Mouse (Mus musculus): ENCODE results near the gene Mmp11. TPM values are rescaled to one million over a fixed set of nuclear protein-coding genes. Genes with fewer than 3 reads are reported as not detected.
"Not testable (repeated sequence)": the region's sequence is repeated elsewhere in the genome, so short reads cannot be mapped to it uniquely, and the experiment has no call there.

Mmp11 gene
- total RNA-seq, 1 experiment from 2014 or later = 9.5 TPM

- DNase-seq = no peak
These were observed 40.1 kb downstream of the Mmp11 start for GRCm38 (mm10) chr10:75896208-75896607.

- no peak for DNase-seq
These were observed 40.6 kb downstream of the Mmp11 start for GRCm38 (mm10) chr10:75895730-75896129.

- DNase-seq = no peak
These were observed 41.7 kb downstream of the Mmp11 start for GRCm38 (mm10) chr10:75894601-75895000.

- peak; percentile 94 for DNase-seq
These were observed 43.1 kb downstream of the Mmp11 start, which contains the start of gene Derl3 for GRCm38 (mm10) chr10:75893089-75893750. Gene Derl3 (plus strand): TSS chr10:75893413.

- no peak for DNase-seq
These were observed 46.7 kb downstream of the Mmp11 start for GRCm38 (mm10) chr10:75889406-75890153.

- not testable (repeated sequence) for DNase-seq
These were observed 48.8 kb downstream of the Mmp11 start for GRCm38 (mm10) chr10:75887504-75887903.

GRCm38 (mm10) chr10:75884742-75885141 is 51.6 kb downstream of the Mmp11 start:
- DNase-seq = no peak

- DNase-seq = peak; percentile 72
These were observed 53.1 kb downstream of the Mmp11 start for GRCm38 (mm10) chr10:75883232-75883552.

GRCm38 (mm10) chr10:75882433-75883231 is 53.7 kb downstream of the Mmp11 start:
- DNase-seq = no peak

- DNase-seq = no peak
These were observed 54.5 kb downstream of the Mmp11 start for GRCm38 (mm10) chr10:75881578-75882432.

- no peak for DNase-seq
These were observed 55.3 kb downstream of the Mmp11 start for GRCm38 (mm10) chr10:75880771-75881577.

- DNase-seq = no peak
These were observed 55.9 kb downstream of the Mmp11 start for GRCm38 (mm10) chr10:75880351-75880750.

- DNase-seq = no peak
These were observed 57.5 kb downstream of the Mmp11 start for GRCm38 (mm10) chr10:75878836-75879235.

GRCm38 (mm10) chr10:75873543-75874170 is 62.6 kb downstream of the Mmp11 start:
- no peak for DNase-seq

Other genes starting within 250 kb of the Mmp11 start
- gene Cabin1, start 172.2 kb downstream of the Mmp11 start, total RNA-seq (2021) = 34.3 and 40.7 TPM in 2 replicates
- gene Ddt, start 163.1 kb downstream of the Mmp11 start, total RNA-seq (2021) = 142 and 159 TPM in 2 replicates
- not detected in 2 replicates for gene Gm20441, start 155.5 kb downstream of the Mmp11 start, total RNA-seq (2021)
- 21.4 and 24.9 TPM in 2 replicates for gene Gstt3, start 155.1 kb downstream of the Mmp11 start, total RNA-seq (2021)
- 33.4 and 39.2 TPM in 2 replicates for gene Gstt1, start 137.9 kb downstream of the Mmp11 start, total RNA-seq (2021)
- gene Gstt4, start 114.0 kb downstream of the Mmp11 start, total RNA-seq (2021) = not detected in 2 replicates
- 34.2 and 41.5 TPM in 2 replicates for gene Gstt2, start 99.1 kb downstream of the Mmp11 start, total RNA-seq (2021)
- 287 and 343 TPM in 2 replicates for gene Mif, start 76.3 kb downstream of the Mmp11 start, total RNA-seq (2021)
- gene Derl3, start 43.1 kb downstream of the Mmp11 start, total RNA-seq (2021) = 1.1 and 1.5 TPM in 2 replicates
- gene Smarcb1, start 14.9 kb downstream of the Mmp11 start, total RNA-seq (2021) = 84.7 and 85.0 TPM in 2 replicates
- gene Chchd10, start 3.4 kb downstream of the Mmp11 start, total RNA-seq (2021) = 787 and 1,051 TPM in 2 replicates
- 1.3 and 2.2 TPM in 2 replicates for gene Gm867, start 4.2 kb upstream of the Mmp11 start, total RNA-seq (2021)
- gene Vpreb3, start 6.6 kb upstream of the Mmp11 start, total RNA-seq (2021) = not detected in 2 replicates
- gene Gm5134, start 18.0 kb upstream of the Mmp11 start, total RNA-seq (2021) = not detected in 2 replicates
- 11.0 and 11.4 TPM in 2 replicates for gene Zfp280b, start 96.2 kb upstream of the Mmp11 start, total RNA-seq (2021)
- not detected in 2 replicates for gene Slc5a4b, start 174.5 kb upstream of the Mmp11 start, total RNA-seq (2021)
- not detected in 2 replicates for gene Slc5a4a, start 211.0 kb upstream of the Mmp11 start, total RNA-seq (2021)

Data from adrenal gland, postnatal 25 days (tissue).